Mouse (Mus musculus): ENCODE results near the gene Zfp975. TPM values are rescaled to one million over a fixed set of nuclear protein-coding genes. Genes with fewer than 3 reads are reported as not detected.
A peak's percentile ranks its signal among the peaks of the same experiment; 100 is the strongest.
"Not testable (repeated sequence)": the region's sequence is repeated elsewhere in the genome, so short reads cannot be mapped to it uniquely, and the experiment has no call there.

Zfp975 gene
- polyA plus RNA-seq, 1 experiment from 2014 or later: 10.2 TPM

DNA sequence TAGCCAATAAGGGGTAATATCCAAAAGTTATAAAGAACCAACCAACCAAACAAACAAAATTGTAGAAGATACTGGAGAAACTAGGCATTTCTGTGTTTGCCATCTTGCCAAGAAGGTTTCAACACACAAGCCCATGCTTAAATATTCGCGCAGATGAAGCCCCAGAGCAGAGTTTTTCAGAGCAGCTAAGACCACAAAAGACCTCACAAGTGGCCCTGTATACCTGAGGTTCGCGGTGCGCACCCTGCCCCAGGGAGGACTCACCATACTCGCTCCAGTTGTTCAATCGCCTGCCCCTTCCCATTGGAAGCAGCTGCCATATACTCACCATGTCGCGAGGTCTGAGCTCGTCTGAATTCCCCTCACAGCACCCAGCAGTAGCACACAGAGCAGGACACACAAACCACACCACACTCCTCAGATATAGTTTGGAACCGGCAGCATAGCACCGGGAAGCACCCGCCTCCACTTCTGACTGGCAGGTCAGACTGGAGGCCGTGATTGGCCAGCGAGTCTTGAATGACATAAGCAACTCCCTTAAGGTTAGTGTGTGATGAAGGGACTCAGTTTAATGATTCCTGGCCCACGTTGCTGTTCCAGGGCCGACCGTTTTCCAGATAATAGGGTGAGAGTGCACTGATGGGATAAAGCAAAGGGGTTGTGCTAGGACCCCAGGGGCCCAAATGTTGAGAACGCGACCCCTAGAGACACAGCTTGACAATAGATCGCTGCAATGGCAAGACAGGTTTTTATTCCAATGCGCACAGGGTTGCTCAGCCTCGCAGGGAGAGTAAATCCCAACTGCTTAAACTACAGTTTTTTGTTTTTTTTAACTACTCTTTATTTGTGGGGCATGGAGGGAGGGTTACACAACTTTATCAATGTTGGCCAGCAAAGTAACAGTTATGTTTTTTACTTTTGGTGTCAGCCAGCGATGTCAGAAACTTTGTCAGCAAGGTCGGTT lies 50.1 kb downstream of the Zfp975 start, which contains the start of gene Zfp976:
Gene Zfp976 (minus strand): TSS at position 437 of the 964 bp plus-strand sequence.
- not testable (repeated sequence) for H3K9me3 ChIP-seq (ENCODE audit: control insufficient read depth, low read length); H3K27me3 ChIP-seq (ENCODE audit: control insufficient read depth, insufficient read depth, low read depth, low read length); H3K36me3 ChIP-seq (ENCODE audit: control insufficient read depth, insufficient read depth, low read length); H3K4me1 ChIP-seq (replicated peaks; ENCODE audit: control insufficient read depth, insufficient read depth, low read length)
- Histone ChIP-seq H3K9ac (ENCODE audit: low read length) (peak within 1 kb of the TSS; percentile 68), H3K4me3 (ENCODE audit: low read length) (peak within 1 kb of the TSS; percentile 57), H3K4me2 (ENCODE audit: low read depth, low read length) (peak within 1 kb of the TSS; percentile 59), H3K27ac (ENCODE audit: low read length) (peak within 1 kb of the TSS; percentile 15; the same call in 1 of the 2 replicates)
- ATAC-seq (ENCODE audit: low read depth): peak; percentile 99
- WGBS: 1% methylated on average over 25 of the region's 25 CpGs

DNA sequence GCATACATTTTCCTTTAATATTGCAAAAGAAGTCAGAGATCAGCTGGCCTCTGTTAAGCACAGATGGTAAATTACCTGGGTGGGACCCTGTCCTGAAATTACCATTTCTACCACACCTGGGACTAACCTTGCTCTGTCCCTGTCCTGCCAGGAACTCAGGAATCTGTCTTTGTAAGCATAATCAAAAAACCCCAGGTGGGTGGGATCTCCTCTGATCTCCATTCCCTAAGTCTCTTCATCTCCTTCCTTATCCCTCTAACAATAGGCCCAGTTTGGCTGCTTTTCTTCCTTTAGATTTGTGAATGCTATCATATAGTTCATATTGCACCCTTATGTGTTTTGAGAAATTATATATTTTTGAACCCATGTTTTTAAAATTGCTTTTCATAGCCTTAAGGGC lies 61.5 kb downstream of the Zfp975 start:
- not testable (repeated sequence) for H3K36me3 ChIP-seq (ENCODE audit: control insufficient read depth, insufficient read depth, low read length); H3K9ac ChIP-seq (ENCODE audit: low read length); H3K9me3 ChIP-seq (ENCODE audit: control insufficient read depth, low read length); H3K27ac ChIP-seq (ENCODE audit: low read length); ATAC-seq (ENCODE audit: low read depth); H3K4me2 ChIP-seq (ENCODE audit: low read depth, low read length); H3K27me3 ChIP-seq (ENCODE audit: control insufficient read depth, insufficient read depth, low read depth, low read length); H3K4me1 ChIP-seq (replicated peaks; ENCODE audit: control insufficient read depth, insufficient read depth, low read length); H3K4me3 ChIP-seq (ENCODE audit: low read length)

Other genes starting within 250 kb of the Zfp975 start
- gene 4933421I07Rik, start 244.6 kb downstream of the Zfp975 start, polyA plus RNA-seq (2015; fragmentation: Nextera tagmentation; extraction: Ambion mirVana): not detected in 2 replicates
- 7.5 and 9.7 TPM in 2 replicates for gene Zfp141, start 187.0 kb downstream of the Zfp975 start, polyA plus RNA-seq (2015; fragmentation: Nextera tagmentation; extraction: Ambion mirVana)
- not detected in 2 replicates for gene Gm21028, start 114.2 kb downstream of the Zfp975 start, polyA plus RNA-seq (2015; fragmentation: Nextera tagmentation; extraction: Ambion mirVana)
- gene Zfp977, start 100.2 kb downstream of the Zfp975 start, polyA plus RNA-seq (2015; fragmentation: Nextera tagmentation; extraction: Ambion mirVana): 2.2 and 2.6 TPM in 2 replicates
- gene Zfp976, start 50.2 kb downstream of the Zfp975 start, polyA plus RNA-seq (2015; fragmentation: Nextera tagmentation; extraction: Ambion mirVana): 4.3 and 4.9 TPM in 2 replicates
- 0.04 TPM in 1 of 2 replicates, not detected in the other for gene Gm17067, start 34.3 kb upstream of the Zfp975 start, polyA plus RNA-seq (2015; fragmentation: Nextera tagmentation; extraction: Ambion mirVana)
- gene Vmn2r62, start 100.8 kb upstream of the Zfp975 start, polyA plus RNA-seq (2015; fragmentation: Nextera tagmentation; extraction: Ambion mirVana): not detected in 2 replicates
- not detected in 2 replicates for gene Gm2381, start 174.5 kb upstream of the Zfp975 start, polyA plus RNA-seq (2015; fragmentation: Nextera tagmentation; extraction: Ambion mirVana)
- not detected in 2 replicates for gene Vmn2r63, start 241.1 kb upstream of the Zfp975 start, polyA plus RNA-seq (2015; fragmentation: Nextera tagmentation; extraction: Ambion mirVana)